Mouse (Mus musculus) liver, adult 2 months (tissue): Measurements from ENCODE around the gene Selenoh.

Experiments used
- CTCF ChIP-seq: fragments of 200-500 bp; IDR thresholded peaks from 2 replicates; pipeline ENCODE4 v1.5.1; 2011; ENCODE audit warnings: low read depth, low read length, control low read depth
- POLR2A ChIP-seq: fragments of 200-500 bp; IDR thresholded peaks from 2 replicates; pipeline ENCODE4 v1.6.1; 2011; ENCODE audit warnings: low read length, control low read depth; ENCODE audit not compliant: insufficient read depth; ENCODE audit errors: extremely low read depth

DNA sequence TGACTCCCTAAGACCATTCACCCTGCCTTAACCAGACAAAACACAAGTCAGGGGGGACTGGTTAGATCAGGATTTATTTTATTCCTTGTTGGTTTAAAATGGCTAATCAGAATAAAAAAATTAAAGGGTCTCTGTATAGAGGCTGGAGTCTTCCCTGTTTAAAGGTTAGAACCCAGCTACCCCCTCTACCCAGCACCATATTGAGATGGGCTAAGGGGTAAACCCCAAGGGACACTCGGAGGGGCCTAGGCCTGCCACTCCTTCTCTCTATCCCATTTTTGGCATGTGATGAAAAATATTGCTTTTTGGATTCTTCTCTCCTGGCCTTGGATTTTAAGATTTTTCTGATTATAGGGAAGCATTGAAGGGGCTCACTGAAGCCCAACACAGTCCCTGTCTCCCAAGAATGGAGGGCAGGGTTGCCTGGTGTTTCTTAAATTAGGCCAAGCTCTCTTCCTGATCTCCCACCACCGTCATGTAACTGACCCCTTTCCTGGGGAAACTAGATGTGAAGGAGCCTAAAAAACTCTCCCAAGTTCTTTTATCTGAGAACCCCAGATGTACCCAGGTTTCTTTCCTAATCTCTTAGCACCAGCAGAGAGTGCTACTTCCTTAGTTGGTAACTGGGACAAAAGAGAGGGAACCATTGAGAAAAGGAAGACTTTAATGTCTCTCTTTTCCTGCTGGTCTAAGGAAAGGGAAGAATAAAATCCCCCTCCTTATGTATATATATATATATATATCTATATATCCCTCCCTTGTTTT lies 17.7 kb upstream of the Selenoh start:
- TF ChIP-seq POLR2A (no peak), CTCF (no peak)
